Mouse (Mus musculus) E14TG2a.4 (cell line): ENCODE data around the gene Gm20388.

Source experiments
- CTCF ChIP-seq: conservative IDR thresholded peaks from 2 replicates; pipeline ENCODE4 v1.5.1; 2014; ENCODE audit warnings: low read length
- NANOG ChIP-seq: IDR thresholded peaks from 2 replicates; pipeline ENCODE4 v1.6.1; 2014; ENCODE audit warnings: borderline replicate concordance, low read length, mixed read lengths
- POU5F1 ChIP-seq: IDR thresholded peaks from 2 replicates; pipeline ENCODE4 v1.6.1; 2014; ENCODE audit warnings: low read length, borderline replicate concordance

DNA sequence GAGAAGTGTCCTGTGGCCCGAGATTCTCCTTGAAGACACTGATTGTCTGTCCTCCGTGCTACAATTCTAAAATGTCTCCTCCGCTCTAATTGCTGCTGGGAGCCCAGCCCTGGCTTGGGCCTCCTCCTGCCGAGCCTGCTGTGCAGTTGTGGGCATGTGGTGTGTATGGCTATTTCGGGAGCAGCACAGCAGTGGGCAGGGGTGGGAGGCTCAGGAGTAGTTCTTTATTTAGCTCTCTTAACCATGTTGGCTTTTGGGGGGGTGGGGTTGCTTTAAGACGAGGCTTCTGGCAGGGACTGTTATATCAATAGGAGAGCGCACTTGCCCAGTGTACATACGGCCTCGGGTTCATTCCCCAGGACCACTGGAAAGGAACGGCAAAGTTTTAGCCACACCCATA is 1875.9 kb downstream of the Gm20388 start:
- TF ChIP-seq CTCF (no peak), POU5F1 (no peak), NANOG (no peak)
